Mouse (Mus musculus): ENCODE measurements around the gene Sgsh. TPM values are rescaled to one million over a fixed set of nuclear protein-coding genes. Genes with fewer than 3 reads are reported as not detected.

Gene Sgsh
- total RNA-seq (2012; rRNA removed): 0.12 TPM in 1 of 2 replicates, not detected in the other
- polyA plus RNA-seq (2012; ENCODE audit: insufficient read depth in 1 of 2, insufficient read length in 2 of 2, low read depth in 1 of 2, low replicate concordance in 2 of 2, missing spikeins in 1 of 2): under 1 TPM in 1 of 2 experiments, not detected in 1; 0.25 TPM

GRCm38 (mm10) chr11:119355443-119356385 lies at the start of gene Sgsh, which contains the start of gene Slc26a11:
Gene Sgsh (minus strand): TSS chr11:119355536.
Gene Slc26a11 (plus strand): TSS chr11:119355557.
- peak within 1 kb of the TSS; percentile 4; the same call in 1 of the 2 replicates for H3K9ac ChIP-seq (ENCODE audit: control insufficient read depth, low read depth, low read length, poor library complexity, severe bottlenecking)
- TF ChIP-seq USF1 (IDR thresholded peaks at IDR 0.05; ENCODE audit: low read depth, low read length): peak; percentile 85
- TF ChIP-seq BHLHE40 (IDR thresholded peaks at IDR 0.05; ENCODE audit: borderline replicate concordance, low read depth, low read length): 0 out of 2 replicates have a peak, but pooled peaks have one; percentile 19
- peak in 1 of 2 experiments; percentile 23; a peak in 1 of 4 replicates for TF ChIP-seq USF2 (IDR thresholded peaks at IDR 0.05; ENCODE audit: borderline replicate concordance in 1 of 2, insufficient read depth in 1 of 2, low read depth in 1 of 2, low read length in 2 of 2)
- TF ChIP-seq NRF1 (IDR thresholded peaks at IDR 0.05; ENCODE audit: insufficient read depth, low read depth, low read length, poor library complexity, severe bottlenecking): no peak
- H3K4me3 ChIP-seq (ENCODE audit: control insufficient read depth in 1 of 2, insufficient read depth in 1 of 2, low read depth in 2 of 2, low read length in 2 of 2): peak within 1 kb of the TSS in 1 of 2 experiments; percentile 18; a peak in 2 of 4 replicates
- no peak for DNase-seq (ENCODE audit: low read depth, low spot score)
- H3K79me2 ChIP-seq (ENCODE audit: control insufficient read depth, insufficient read depth, low read length, poor library complexity): no peaks in the 10 kb centered on the region
- no peak within 1 kb of the TSS for H3K27ac ChIP-seq (ENCODE audit: control insufficient read depth, low read depth, low read length)
- H3K4me1 ChIP-seq (ENCODE audit: control insufficient read depth in 1 of 2, insufficient read depth in 2 of 2, low read length in 2 of 2): peaks cover 5 to 11% of the 10 kb centered on the region in 2 experiments
- peaks cover 0 to 5% of the 10 kb centered on the region in 2 experiments; a peak in 2 of 4 replicates for H3K36me3 ChIP-seq (ENCODE audit: control insufficient read depth in 1 of 2, insufficient read depth in 2 of 2, low read length in 2 of 2)
- no peaks in the 10 kb centered on the region for H3K9me3 ChIP-seq (replicated peaks; ENCODE audit: insufficient read depth, low read length)
- peaks cover 2 to 5% of the 10 kb centered on the region in 2 experiments; a peak in 3 of 4 replicates for H3K27me3 ChIP-seq (ENCODE audit: control insufficient read depth in 1 of 2, insufficient read depth in 2 of 2, low read length in 2 of 2)

GRCm38 (mm10) chr11:119404627-119405026 lies 49.3 kb upstream of the Sgsh start:
- peak; percentile 89 for DNase-seq (ENCODE audit: low read depth, low spot score)
- no peaks in the 10 kb centered on the region for H3K4me1 ChIP-seq (ENCODE audit: control insufficient read depth in 1 of 2, insufficient read depth in 2 of 2, low read length in 2 of 2)
- H3K36me3 ChIP-seq (ENCODE audit: control insufficient read depth in 1 of 2, insufficient read depth in 2 of 2, low read length in 2 of 2): no peaks in the 10 kb centered on the region
- no peaks in the 10 kb centered on the region for H3K9me3 ChIP-seq (replicated peaks; ENCODE audit: insufficient read depth, low read length)
- H3K9ac ChIP-seq (ENCODE audit: control insufficient read depth, low read depth, low read length, poor library complexity, severe bottlenecking): no peak overlapping the region
- no peak overlapping the region for H3K27ac ChIP-seq (ENCODE audit: control insufficient read depth, low read depth, low read length)
- no peaks in the 10 kb centered on the region for H3K27me3 ChIP-seq (ENCODE audit: control insufficient read depth in 1 of 2, insufficient read depth in 2 of 2, low read length in 2 of 2)
- H3K79me2 ChIP-seq (ENCODE audit: control insufficient read depth, insufficient read depth, low read length, poor library complexity): no peaks in the 10 kb centered on the region
- no peak overlapping the region for H3K4me3 ChIP-seq (ENCODE audit: control insufficient read depth in 1 of 2, insufficient read depth in 1 of 2, low read depth in 2 of 2, low read length in 2 of 2)
- TF ChIP-seq MYC (IDR thresholded peaks at IDR 0.05; ENCODE audit: low read depth, low read length) (peak; percentile 56; the same call in 1 of the 2 replicates), RAD21 (IDR thresholded peaks at IDR 0.05; ENCODE audit: low read depth, low read length) (peak; percentile 99), TAL1 (IDR thresholded peaks at IDR 0.05; ENCODE audit: low read length) (no peak), SMC3 (IDR thresholded peaks at IDR 0.05; ENCODE audit: low read depth, low read length) (peak; percentile 96), TBP (IDR thresholded peaks at IDR 0.05; ENCODE audit: low read depth, low read length) (no peak), ZC3H11A (IDR thresholded peaks at IDR 0.05; ENCODE audit: low read depth, low read length) (peak; percentile 89), CTCF (IDR thresholded peaks at IDR 0.05 in 2 of 3, conservative IDR thresholded peaks at IDR 0.05 in 1 of 3; ENCODE audit: control insufficient read depth in 1 of 3, insufficient read depth in 1 of 3, low read depth in 2 of 3, low read length in 3 of 3, poor library complexity in 1 of 3, severe bottlenecking in 1 of 3) (peak; percentile 97 to 100 (median 98)), BHLHE40 (IDR thresholded peaks at IDR 0.05; ENCODE audit: borderline replicate concordance, low read depth, low read length) (0 out of 2 replicates have a peak, but pooled peaks have one; percentile 36), SIN3A (IDR thresholded peaks at IDR 0.05; ENCODE audit: low read length) (0 out of 2 replicates have a peak, but pooled peaks have one; percentile 49), TCF12 (IDR thresholded peaks at IDR 0.05; ENCODE audit: low read depth, low read length) (no peak), MEF2A (IDR thresholded peaks at IDR 0.05; ENCODE audit: extremely low read depth, insufficient replicate concordance, low read depth, low read length, poor library complexity, severe bottlenecking) (no peak), ZKSCAN1 (IDR thresholded peaks at IDR 0.05; ENCODE audit: low read depth, low read length) (no peak), JUND (IDR thresholded peaks at IDR 0.05; ENCODE audit: low read depth, low read length) (peak; percentile 55; the same call in 1 of the 2 replicates), UBTF (IDR thresholded peaks at IDR 0.05; ENCODE audit: borderline replicate concordance, insufficient read depth, low read depth, low read length) (no peak), NELFE (IDR thresholded peaks at IDR 0.05; ENCODE audit: low read depth, low read length) (no peak), MXI1 (IDR thresholded peaks at IDR 0.05; ENCODE audit: low read depth, low read length) (no peak), USF1 (IDR thresholded peaks at IDR 0.05; ENCODE audit: low read depth, low read length) (no peak), MAX (IDR thresholded peaks at IDR 0.05; ENCODE audit: low read length) (no peak), CHD2 (IDR thresholded peaks at IDR 0.05; ENCODE audit: low read length) (no peak), HCFC1 (IDR thresholded peaks at IDR 0.05; ENCODE audit: low read depth, low read length) (0 out of 2 replicates have a peak, but pooled peaks have one; percentile 40), GATA1 (IDR thresholded peaks at IDR 0.05; ENCODE audit: low read depth, low read length) (no peak), E2F4 (IDR thresholded peaks at IDR 0.05; ENCODE audit: borderline replicate concordance, low read depth, low read length) (no peak), EP300 (IDR thresholded peaks at IDR 0.05; ENCODE audit: low read depth in 1 of 2, low read length in 2 of 2) (no peak), KAT2A (conservative IDR thresholded peaks at IDR 0.05; ENCODE audit: low read depth, low read length) (no peak), CHD1 (IDR thresholded peaks at IDR 0.05; ENCODE audit: low read depth, low read length) (no peak)
